Mouse (Mus musculus): ENCODE measurements around the gene Fam171a1. TPM values are rescaled to one million over a fixed set of nuclear protein-coding genes. Genes with fewer than 3 reads are reported as not detected.

Gene Fam171a1
- total RNA-seq (2021) = 10 to 100 TPM; 12.0 to 13.2 TPM
- long read RNA-seq, experiment 1, full-length matches to known transcripts = 3 of 7 reads
- long read RNA-seq, experiment 1, partial matches to known transcripts = 3 of 7 reads
- long read RNA-seq, experiment 1, other reads (novel, unspliced or antisense) = 1 of 7 reads
- long read RNA-seq, experiment 2, full-length matches to known transcripts = 4 of 9 reads
- long read RNA-seq, experiment 2, partial matches to known transcripts = 5 of 9 reads
- long read RNA-seq, experiment 2, other reads (novel, unspliced or antisense) = 0 of 9 reads

DNA sequence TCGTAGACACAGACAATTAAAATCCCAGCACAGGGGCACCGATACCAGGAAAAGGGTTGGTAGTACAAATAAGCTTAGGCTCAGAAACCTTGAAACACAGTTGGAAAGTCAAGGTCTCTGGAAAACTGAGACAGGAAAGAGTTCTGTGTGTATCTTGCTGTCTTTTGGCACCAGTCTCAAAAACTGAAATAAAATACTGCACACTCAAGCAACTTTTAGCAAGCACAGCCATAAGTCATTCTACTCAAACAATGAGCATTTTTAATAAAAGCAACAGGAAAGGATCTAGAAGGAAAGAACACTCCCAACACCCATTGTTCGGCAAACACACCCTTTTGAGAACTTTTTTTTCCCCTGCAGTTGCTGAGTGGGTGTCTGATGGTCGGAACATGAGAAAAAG lies at the start of gene Fam171a1:
Fam171a1 (plus strand) TSS at position 359 of the 400 bp plus-strand sequence.
- no peak for DNase-seq

DNA sequence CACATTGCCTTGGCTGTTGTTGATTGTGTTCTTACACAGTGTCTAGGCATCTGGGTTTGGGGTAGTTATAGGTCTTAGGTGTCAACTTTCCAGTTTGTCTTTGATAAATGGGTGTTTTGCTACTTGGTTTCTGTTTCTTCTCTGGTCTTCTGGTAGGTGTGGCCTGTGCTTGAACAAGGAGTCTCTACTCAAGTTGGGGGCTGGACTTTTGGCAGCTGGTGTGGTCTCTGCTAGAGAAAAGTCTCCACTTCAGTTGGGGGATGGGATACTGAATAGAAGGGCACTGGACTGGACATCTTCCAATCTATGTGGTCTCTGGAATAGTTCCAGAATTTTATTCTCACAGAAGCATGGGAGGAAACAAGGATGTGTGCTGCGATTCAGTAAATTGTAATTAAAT lies 44.9 kb upstream of the Fam171a1 start:
- DNase-seq = no peak

DNA sequence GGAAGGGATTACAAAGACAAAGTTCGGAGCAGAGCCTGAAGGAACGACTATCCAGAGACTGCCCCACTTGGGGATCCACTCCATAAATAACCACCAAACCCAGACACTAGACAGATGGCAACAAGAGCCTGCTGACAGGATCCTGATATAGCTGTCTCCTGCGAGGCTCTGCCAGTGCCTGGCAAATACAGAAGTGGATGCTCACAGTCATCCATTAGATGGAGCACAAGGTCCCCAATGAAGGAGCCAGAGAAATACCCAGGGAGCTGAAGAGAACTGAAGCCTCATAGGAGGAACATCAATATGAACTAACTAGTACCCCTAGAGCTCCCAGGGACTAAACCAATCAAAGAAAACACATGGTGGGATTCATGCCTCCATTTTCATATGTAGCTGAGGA lies 25.7 kb upstream of the Fam171a1 start:
- peak in 1 of 2 experiments; percentile 44 for DNase-seq

DNA sequence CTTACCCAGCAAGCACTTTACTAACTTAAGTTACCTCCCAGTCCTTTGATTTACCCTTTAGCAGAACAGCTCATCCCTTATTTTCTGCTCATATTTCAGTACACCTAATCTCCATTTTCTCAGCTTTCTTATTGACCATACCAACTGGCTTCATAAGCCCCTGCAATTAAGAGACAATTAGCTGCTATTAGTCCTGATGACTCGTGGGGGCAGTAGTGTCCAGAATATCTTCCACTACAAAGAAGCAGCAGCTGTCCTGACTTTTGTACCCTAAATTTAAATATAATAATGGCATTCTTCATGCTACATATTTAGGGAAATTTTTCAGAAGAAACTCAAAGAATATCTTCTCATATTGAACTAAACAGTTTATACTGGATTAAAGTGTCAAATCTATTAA lies 24.8 kb upstream of the Fam171a1 start:
- DNase-seq = peak; percentile 22 to 40

GRCm38 (mm10) chr2:3096101-3096500 lies 17.9 kb upstream of the Fam171a1 start:
- no peak for DNase-seq

DNA sequence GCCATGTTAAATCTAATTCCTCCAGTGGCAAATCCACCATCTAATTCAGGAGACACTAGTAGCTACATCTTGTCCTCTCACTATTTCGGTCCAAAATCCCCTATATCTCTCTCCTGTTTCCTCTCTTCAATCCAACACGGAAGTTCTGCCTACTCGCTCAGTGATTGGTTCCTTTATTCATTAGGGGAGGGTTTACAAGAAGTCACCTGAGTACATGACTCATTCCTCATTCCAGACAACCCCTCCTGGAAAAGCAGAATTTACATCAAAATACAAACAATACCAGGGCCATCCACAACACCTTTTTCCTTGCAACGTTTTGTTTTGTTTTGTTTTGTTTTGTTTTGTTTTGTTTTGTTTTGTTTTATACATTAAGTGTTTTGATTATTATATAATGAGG lies 14.1 kb upstream of the Fam171a1 start:
- no peak for DNase-seq

DNA sequence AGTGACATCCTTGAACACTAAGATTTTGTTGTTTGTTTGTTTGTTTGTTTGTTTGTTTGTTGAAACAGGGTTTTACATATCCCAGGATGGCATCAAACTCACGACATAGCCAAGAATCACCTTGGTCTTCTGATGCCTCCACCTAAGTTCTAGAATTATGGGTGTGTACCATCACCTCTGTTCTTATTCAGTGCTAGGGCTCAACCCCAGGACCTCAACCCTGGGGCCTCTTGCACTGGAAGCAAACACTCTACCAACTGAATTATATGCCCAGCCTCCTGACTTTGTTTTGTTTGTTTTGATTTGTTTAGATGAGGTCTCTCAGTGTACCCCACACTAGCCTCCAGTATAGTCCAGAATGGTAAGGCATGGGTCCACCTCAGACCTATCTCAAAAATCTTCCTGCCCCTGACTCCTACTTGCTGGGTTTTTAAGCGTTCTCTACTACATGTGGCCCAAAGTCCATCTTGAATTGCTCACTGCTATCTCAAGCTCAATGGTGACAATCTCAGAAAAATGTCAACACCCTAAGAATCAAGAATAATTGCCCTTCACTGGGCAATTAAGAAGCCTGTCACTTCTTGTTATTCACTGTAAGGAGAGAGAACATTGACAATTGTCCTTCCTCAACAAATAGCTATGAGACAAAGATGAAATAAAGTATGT lies 12.6 kb upstream of the Fam171a1 start:
- DNase-seq = no peak

- peak; percentile 33 to 59 for DNase-seq
Observed at GRCm38 (mm10) chr2:3102360-3102759, 11.7 kb upstream of the Fam171a1 start.

- DNase-seq = no peak
Observed at GRCm38 (mm10) chr2:3107471-3107870, 6.6 kb upstream of the Fam171a1 start.

DNA sequence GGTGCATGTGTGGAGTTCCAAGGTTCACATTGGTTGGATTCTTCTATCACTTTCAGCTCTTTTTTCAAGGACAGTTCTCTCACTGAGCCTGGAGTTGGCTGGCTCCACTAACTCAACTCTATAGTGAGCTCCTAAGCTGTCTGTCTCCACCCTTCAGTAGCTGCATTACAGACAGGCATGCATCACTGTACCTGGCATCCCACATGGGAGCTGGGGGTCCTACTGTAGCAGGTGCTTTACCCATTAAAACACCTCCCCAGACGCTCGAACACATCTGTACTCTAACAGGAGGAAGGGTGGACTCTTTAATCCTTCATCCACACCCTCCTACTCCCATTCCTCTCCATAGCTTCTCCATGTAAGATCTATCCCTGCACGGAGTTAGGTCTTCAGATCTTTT lies 5.6 kb upstream of the Fam171a1 start:
- DNase-seq = no peak

GRCm38 (mm10) chr2:3108834-3109233 lies 5.2 kb upstream of the Fam171a1 start:
- peak in 1 of 2 experiments; percentile 41 for DNase-seq

DNA sequence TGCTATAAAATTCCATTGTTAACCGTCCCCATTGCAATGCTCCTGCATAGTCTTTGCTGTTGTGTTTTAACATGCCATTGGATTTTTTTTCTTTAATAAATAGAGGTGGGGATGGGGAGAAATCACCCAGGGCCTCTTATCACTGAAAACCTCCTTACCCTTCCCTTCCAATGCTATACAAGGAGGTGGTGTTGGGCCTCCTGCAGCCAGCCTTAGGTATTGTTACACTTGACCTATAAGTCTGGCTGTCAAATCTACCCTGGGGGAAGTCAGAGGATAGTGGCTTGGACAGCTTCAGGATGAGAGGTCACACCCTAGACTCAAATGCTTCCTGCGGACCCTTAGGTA lies 3.8 kb downstream of the Fam171a1 start:
- DNase-seq = no peak

DNA sequence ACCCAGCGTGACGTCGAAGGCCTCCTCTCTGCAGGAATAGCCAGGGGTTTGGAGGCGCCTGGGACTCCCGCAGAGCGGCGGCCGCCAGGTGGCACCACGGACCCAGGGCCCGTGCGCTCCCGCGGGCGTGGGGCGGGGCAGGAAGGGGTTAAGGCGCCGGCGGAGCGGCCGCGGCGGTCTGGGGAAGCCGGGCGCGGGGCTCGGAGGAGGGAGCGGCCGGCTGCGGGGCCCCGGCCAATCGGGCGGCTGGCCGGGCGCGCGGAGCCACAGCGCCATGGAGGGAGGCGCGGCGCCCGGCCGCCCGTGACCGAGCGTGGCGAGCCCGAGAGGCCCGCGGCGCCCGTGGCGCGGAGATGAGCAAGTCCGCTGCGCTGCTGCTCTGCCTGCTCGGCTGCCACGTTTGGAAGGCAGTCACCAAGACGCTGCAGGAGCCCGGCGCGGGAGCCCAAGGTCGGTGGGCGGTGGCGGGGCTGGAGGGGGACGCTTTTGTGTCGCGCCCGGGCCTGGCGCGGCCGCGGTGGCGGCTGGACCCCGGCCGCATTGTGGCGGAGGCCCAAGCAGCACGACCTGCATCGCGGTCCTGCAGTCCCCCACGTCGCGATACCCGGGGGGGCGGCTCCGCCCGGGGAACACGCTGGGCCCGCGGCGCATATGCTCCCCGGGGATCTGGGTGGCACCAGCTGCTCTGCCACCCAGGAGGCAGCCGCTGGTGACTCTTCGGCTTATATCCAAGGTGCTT lies 4.3 kb downstream of the Fam171a1 start:
- DNase-seq = peak; percentile 90 to 91

DNA sequence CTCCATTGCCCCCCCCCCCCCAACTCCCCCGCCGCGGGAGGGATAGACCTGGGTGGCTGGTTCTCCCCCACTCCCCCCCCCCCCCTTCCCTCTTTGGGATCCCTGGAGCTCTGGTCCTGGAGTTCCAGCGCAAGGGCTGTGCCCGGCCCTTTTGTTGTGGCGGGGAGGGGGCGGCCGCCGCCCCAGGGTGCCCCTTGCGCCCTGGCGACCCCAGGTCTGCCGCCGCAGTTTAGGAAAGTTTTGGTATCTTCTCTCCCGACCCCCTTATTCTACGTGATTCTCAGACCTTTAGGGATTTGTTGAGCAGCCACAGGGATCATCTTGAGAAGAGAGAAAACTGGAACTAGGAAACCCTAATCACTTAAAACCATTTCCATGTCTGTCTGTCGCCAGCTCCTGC lies 4.9 kb downstream of the Fam171a1 start:
- DNase-seq = no peak

GRCm38 (mm10) chr2:3119371-3119935 lies 5.4 kb downstream of the Fam171a1 start:
- no peak for DNase-seq

DNA sequence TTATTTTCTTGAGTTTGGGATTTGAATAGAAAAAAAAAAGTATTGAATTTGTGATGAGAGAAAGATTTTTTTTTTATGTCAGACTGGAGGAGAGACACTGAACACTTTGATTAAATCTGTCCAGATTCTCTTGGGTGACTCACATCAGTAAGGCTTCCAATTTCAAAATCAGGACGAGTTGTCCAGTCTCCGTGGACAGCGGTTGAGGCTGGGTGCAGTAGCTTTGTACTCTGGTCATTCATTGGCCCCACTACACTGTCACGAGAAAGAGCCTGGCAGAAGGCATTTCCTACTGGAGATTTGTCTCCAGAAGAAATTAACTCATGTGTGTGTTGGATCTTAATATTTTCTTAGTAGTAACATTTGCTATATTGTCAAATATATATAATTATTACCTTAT lies 8.5 kb downstream of the Fam171a1 start:
- DNase-seq = peak in 1 of 2 experiments; percentile 35

- DNase-seq = no peak
Observed at GRCm38 (mm10) chr2:3127256-3127883, 13.3 kb downstream of the Fam171a1 start.

DNA sequence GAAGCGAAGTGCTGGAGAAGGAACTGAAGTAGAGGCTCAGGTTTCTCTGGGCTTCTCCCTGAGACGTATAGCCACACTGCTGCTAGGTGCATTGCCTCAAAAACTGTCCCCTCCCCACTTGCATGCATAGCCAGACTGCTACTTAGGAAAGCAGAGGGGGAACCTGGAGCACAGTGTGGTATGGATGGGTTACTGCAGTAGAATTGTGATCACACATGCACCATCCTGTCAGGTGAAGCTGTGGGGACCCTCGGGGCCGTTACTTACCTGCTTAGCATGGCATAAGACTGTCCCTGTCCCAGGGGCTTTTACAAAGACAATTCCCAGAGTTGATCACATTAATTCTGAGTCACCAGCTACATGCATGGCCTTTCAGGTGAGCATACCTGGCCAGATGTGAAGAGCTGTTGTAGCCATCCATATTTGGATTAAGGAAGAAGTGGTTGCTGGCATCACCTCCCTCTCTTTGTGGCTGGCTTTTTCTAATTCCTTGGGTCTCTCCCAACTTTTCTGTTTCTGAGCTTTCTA lies 14.4 kb downstream of the Fam171a1 start:
- DNase-seq = no peak

- peak in 1 of 2 experiments; percentile 52 for DNase-seq
Observed at GRCm38 (mm10) chr2:3128910-3129309, 14.9 kb downstream of the Fam171a1 start.

DNA sequence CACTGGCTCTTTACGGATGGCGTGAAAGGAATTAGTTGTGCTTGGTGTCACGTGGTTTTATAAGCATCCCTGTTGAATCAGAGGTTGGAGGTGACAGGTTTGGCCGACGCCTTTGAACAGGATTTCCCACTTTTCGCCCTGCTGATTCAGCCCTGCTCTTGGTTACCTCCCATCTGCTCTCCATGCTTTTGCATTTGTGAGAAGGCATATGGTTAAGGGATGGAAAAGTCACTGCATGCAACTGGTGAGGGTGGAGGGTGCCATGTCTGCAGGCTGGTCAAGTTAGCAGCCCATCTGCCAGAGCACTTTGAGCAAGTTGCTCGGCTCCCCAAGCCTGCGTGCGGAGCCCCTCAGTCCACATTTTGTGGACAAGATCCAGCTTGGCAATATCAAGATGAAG lies 18.4 kb downstream of the Fam171a1 start:
- no peak for DNase-seq

- no peak for DNase-seq
Observed at GRCm38 (mm10) chr2:3134580-3135296, 20.7 kb downstream of the Fam171a1 start.

GRCm38 (mm10) chr2:3135297-3135684 lies 21.3 kb downstream of the Fam171a1 start:
- no peak for DNase-seq

All from heart, adult 18-20 months (tissue).